Mouse (Mus musculus): ENCODE measurements around the gene Vash1.

DNA sequence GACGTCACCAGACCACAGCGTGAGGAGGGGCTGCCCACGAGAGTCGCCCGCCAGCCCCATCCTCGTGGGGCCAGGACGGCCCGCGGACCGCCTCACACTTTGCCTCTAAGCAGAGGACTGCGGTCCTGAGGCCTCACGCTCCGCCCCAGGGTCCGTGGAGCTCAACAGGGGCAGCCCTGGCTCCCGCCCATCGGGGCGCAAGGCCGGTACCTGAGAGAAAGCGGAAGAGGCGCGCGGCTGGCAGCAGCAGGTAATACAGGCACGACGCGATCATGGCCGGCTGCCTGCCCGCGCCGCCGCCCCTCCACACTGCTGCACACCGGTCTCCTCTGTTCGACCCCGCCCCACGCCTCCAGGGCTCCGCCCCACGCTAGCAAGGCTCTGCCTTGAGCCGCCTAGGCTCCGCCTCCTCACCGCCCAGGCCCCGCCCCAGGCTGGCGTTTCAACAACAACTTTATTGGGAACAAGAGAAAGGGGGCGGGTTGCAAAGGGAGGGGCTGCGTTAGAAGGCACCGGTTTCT, 47.7 kb downstream of the Vash1 start, which contains the start of gene Angel1:
- TF ChIP-seq CTCF (IDR thresholded peaks at IDR 0.05; ENCODE audit: borderline replicate concordance, control insufficient read depth, extremely low read depth, insufficient read depth, low read length, poor library complexity): peak; percentile 59; the same call in 1 of the 2 replicates
- TF ChIP-seq POLR2A (IDR thresholded peaks at IDR 0.05; ENCODE audit: control insufficient read depth, extremely low read depth, insufficient read depth, low read length, poor library complexity): peak; percentile 75
